Mouse (Mus musculus): ENCODE results near the gene Tspan12.

Gene Tspan12

GRCm38 (mm10) chr6:21769447-21769809, 82.9 kb downstream of the Tspan12 start:
- DNase-seq (ENCODE audit: low spot score) = no peak

DNA sequence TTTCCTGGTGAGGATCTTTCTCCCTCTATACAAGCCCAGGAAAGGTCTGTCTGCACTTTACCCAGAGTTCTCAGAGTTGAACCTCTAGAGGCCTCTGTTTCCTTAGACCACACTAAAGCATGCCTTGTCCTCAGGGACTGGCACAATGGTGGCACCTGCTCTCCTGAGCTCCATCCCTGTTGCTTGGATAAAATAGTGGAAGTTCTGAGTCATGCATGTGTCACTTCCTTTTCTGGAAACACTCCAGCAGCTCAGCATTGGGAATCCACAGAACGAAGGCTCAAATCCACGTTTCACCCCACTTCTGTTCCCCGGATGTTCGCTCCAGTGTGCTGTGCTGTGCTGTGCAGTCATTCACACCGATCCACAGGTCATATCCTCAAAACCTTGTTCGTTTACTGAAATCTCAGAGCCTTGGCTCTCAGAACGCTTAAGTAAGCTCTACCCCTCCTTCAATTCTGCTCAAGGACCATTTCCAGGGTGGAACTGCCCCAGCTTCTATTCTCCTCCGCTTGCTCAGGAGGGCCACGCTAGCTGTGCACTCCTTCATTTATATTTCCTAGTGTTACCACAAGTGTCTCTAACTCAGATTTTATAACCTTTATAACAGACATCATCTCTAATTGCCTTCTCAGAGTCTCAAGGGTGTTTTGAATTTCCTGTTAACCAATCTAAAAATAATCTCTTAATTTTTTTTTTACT, 83.4 kb downstream of the Tspan12 start:
- DNase-seq (ENCODE audit: low spot score) = no peak

DNA sequence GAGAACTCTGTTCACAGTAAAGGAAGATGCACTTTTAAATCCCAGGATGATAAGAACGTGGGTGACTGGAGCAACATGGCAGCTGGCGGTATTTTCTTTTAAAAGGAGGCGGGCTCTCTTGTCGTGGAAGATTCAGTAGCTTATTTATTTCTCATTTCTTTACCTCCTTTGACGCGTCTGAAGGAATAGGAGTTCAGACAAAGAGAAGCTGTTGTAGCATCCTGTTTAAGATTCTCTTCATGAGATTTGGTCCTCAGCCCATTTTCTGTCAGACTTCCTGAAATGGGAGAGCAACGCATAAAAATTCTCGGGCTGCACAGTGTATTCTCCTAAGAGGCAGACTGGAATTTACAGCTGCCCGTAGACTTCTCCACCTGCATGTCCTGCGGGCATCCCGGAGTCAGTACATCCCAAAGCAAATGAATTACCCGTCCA, 84.5 kb downstream of the Tspan12 start:
- no peak for DNase-seq (ENCODE audit: low spot score)

DNA sequence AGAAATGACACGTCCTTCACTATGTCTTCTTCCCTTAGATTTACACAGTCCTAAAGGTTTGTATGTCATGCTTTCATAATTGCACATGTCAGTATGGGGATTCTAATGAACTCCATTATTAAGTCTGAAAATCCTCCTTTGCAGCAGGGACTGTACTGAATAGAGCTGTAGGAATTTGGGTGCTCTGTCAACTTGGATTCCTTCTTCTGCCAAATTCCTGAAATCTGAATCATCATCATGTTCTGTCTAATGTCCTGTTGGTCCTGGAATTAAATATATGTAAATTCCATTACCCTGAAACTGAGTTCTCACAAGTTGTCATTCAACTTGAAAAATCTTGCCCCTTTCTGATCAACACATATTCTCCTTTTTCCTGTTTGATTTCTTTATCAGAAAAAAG, 104.8 kb downstream of the Tspan12 start:
- DNase-seq (ENCODE audit: low spot score) = no peak

- no peak for DNase-seq (ENCODE audit: low spot score)
Measured at GRCm38 (mm10) chr6:21744615-21745266, 107.6 kb downstream of the Tspan12 start.

GRCm38 (mm10) chr6:21740606-21741005, 111.7 kb downstream of the Tspan12 start:
- DNase-seq (ENCODE audit: low spot score) = no peak

DNA sequence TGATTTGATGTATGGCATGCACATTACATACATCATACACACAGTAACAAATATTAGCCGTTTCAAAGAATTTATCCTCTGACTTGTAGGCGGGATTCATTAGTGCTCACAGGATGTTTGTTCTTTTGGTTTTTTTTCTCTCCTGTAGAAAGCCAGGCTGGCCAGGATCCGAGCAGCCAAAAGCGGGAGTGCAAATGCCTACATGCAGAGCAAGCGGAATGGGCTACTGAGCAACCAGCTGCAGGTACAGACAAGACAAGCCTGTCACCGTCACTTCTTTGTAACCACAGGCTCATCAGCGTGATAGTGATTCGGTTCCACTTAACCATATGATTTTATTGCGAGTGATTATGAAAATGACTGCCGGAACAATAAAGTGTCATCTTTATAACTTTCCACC, 130.1 kb downstream of the Tspan12 start:
- no peak for DNase-seq (ENCODE audit: low spot score)
